Mouse (Mus musculus): ENCODE measurements around the gene Nusap1.

- TF ChIP-seq CTCF (IDR thresholded peaks at IDR 0.05; ENCODE audit: control insufficient read depth, insufficient read depth, insufficient read length) (no peak), MAX (IDR thresholded peaks at IDR 0.05) (no peak), CEBPB (IDR thresholded peaks at IDR 0.05; ENCODE audit: low read depth) (no peak), USF1 (IDR thresholded peaks at IDR 0.05; ENCODE audit: low read depth) (no peak), MYOG (IDR thresholded peaks at IDR 0.05; ENCODE audit: control insufficient read depth, extremely low read depth, insufficient read length) (no peak), MYOD1 (IDR thresholded peaks at IDR 0.05; ENCODE audit: control insufficient read depth, insufficient read length, low read depth) (no peak), FOSL1 (IDR thresholded peaks at IDR 0.05; ENCODE audit: insufficient read depth, low read length, poor library complexity, severe bottlenecking) (no peak)
Measured at GRCm38 (mm10) chr2:119675831-119676230, 57.7 kb downstream of the Nusap1 start.
